Mouse (Mus musculus) hindbrain, embryonic 10.5 days (tissue): ENCODE data around the gene Lrrc26. TPM values are rescaled to one million over a fixed set of nuclear protein-coding genes. Genes with fewer than 3 reads are reported as not detected.

Experiments
- DNase-seq: peaks from one replicate; pipeline ENCODE4 v3.0.0-alpha.2; 2017; ENCODE audit warnings: low spot score
- H3K27ac ChIP-seq: fragments of 300-500 bp; sonication (generic); 2 replicates; pipeline ENCODE4 v1.5.1; 2016; ENCODE audit warnings: mild to moderate bottlenecking, moderate library complexity
- H3K27me3 ChIP-seq: fragments of 300-500 bp; sonication (generic); 2 replicates; pipeline ENCODE4 v1.6.1; 2016; ENCODE audit warnings: mild to moderate bottlenecking; ENCODE audit not compliant: poor library complexity, insufficient read depth, severe bottlenecking
- H3K36me3 ChIP-seq: fragments of 300-500 bp; sonication (generic); 2 replicates; pipeline ENCODE4 v1.6.1; 2016; ENCODE audit warnings: mild to moderate bottlenecking, moderate library complexity
- H3K4me1 ChIP-seq: fragments of 300-500 bp; sonication (generic); replicated peaks from 2 replicates; pipeline ENCODE4 v1.6.1; 2016; ENCODE audit warnings: mild to moderate bottlenecking
- H3K4me3 ChIP-seq: fragments of 300-500 bp; sonication (generic); 2 replicates; pipeline ENCODE4 v1.5.1; 2016; ENCODE audit warnings: mild to moderate bottlenecking, moderate library complexity
- H3K9me3 ChIP-seq: fragments of 300-500 bp; sonication (generic); 2 replicates; pipeline ENCODE4 v1.6.1; 2016; ENCODE audit warnings: mild to moderate bottlenecking, moderate library complexity
- WGBS: fragments of 180-500 bp; shearing (Covaris S2); methylation state at CpG from one replicate; pipeline ENCODE4 v1.1.7; 2016; 5-methylcytosine and 5-hydroxymethylcytosine counted together
- polyA plus RNA-seq: library from polyadenylated mRNA; unstranded; fragments of >200 nt; fragmentation: Nextera tagmentation; extraction: Ambion mirVana; gene quantifications from 2 replicates; pipeline ENCODE4 v1.2.1, GENCODE M21; 2016

Lrrc26 gene
- polyA plus RNA-seq, 1 experiment from 2014 or later: not detected

- no peak overlapping the region for H3K27ac ChIP-seq
- WGBS: 56% methylated on average over 2 of the region's 2 CpGs
- H3K36me3 ChIP-seq: no peaks in the 10 kb centered on the region
- peaks cover 43% of the 10 kb centered on the region for H3K4me1 ChIP-seq
- H3K4me3 ChIP-seq: no peak overlapping the region; the same call in 1 of the 2 replicates
- H3K9me3 ChIP-seq: no peaks in the 10 kb centered on the region
- H3K27me3 ChIP-seq: peaks cover 10% of the 10 kb centered on the region
- DNase-seq: no peak
Measured at GRCm38 (mm10) chr2:25258887-25259286, 30.8 kb upstream of the Lrrc26 start.

- no peak for DNase-seq
- peaks cover 52% of the 10 kb centered on the region for H3K4me1 ChIP-seq
- H3K27ac ChIP-seq: peak overlapping the region; percentile 84
- H3K27me3 ChIP-seq: peaks cover 26% of the 10 kb centered on the region
- WGBS: 50% methylated on average over 12 of the region's 12 CpGs
- no peaks in the 10 kb centered on the region for H3K9me3 ChIP-seq
- H3K4me3 ChIP-seq: peak overlapping the region; percentile 73
- H3K36me3 ChIP-seq: no peaks in the 10 kb centered on the region
Measured at GRCm38 (mm10) chr2:25261870-25262269, 27.8 kb upstream of the Lrrc26 start.

GRCm38 (mm10) chr2:25262291-25262767, 27.4 kb upstream of the Lrrc26 start, which contains the start of gene Tprn:
Gene Tprn, plus strand, starts transcription at chr2:25262618.
- Histone ChIP-seq H3K4me3 (peak within 1 kb of the TSS; percentile 73), H3K27me3 (peaks cover 26% of the 10 kb centered on the region), H3K9me3 (no peaks in the 10 kb centered on the region), H3K4me1 (peaks cover 57% of the 10 kb centered on the region), H3K27ac (peak within 1 kb of the TSS; percentile 84), H3K36me3 (no peaks in the 10 kb centered on the region)
- peak; percentile 91 for DNase-seq
- WGBS: under 1% methylated on average over 39 of the region's 39 CpGs

GRCm38 (mm10) chr2:25262795-25263622, 26.7 kb upstream of the Lrrc26 start:
- peak overlapping the region; percentile 74 for H3K27ac ChIP-seq
- under 1% methylated on average over 82 of the region's 82 CpGs for WGBS
- peaks cover 26% of the 10 kb centered on the region for H3K27me3 ChIP-seq
- peak; percentile 36 for DNase-seq
- H3K4me3 ChIP-seq: peak overlapping the region; percentile 73
- no peaks in the 10 kb centered on the region for H3K9me3 ChIP-seq
- peaks cover 60% of the 10 kb centered on the region for H3K4me1 ChIP-seq
- peaks cover 4% of the 10 kb centered on the region for H3K36me3 ChIP-seq

GRCm38 (mm10) chr2:25263623-25264285, 26.0 kb upstream of the Lrrc26 start:
- Histone ChIP-seq H3K9me3 (no peaks in the 10 kb centered on the region), H3K27me3 (peaks cover 26% of the 10 kb centered on the region), H3K27ac (0 out of 2 replicates have a peak overlapping the region, but pooled peaks have one; percentile 74), H3K36me3 (peaks cover 11% of the 10 kb centered on the region), H3K4me1 (peaks cover 60% of the 10 kb centered on the region), H3K4me3 (peak overlapping the region; percentile 73)
- 22% methylated on average over 12 of the region's 12 CpGs for WGBS
- no peak for DNase-seq

GRCm38 (mm10) chr2:25264286-25264660, 25.4 kb upstream of the Lrrc26 start:
- no peak overlapping the region for H3K27ac ChIP-seq
- peaks cover 60% of the 10 kb centered on the region for H3K4me1 ChIP-seq
- H3K9me3 ChIP-seq: no peaks in the 10 kb centered on the region
- peak overlapping the region; percentile 73; the same call in 1 of the 2 replicates for H3K4me3 ChIP-seq
- WGBS: 79% methylated on average over 5 of the region's 5 CpGs
- H3K36me3 ChIP-seq: peaks cover 16% of the 10 kb centered on the region
- H3K27me3 ChIP-seq: peaks cover 26% of the 10 kb centered on the region
- DNase-seq: no peak

- peaks cover 60% of the 10 kb centered on the region for H3K4me1 ChIP-seq
- H3K9me3 ChIP-seq: no peaks in the 10 kb centered on the region
- H3K36me3 ChIP-seq: peaks cover 22% of the 10 kb centered on the region
- peak overlapping the region; percentile 73; the same call in 1 of the 2 replicates for H3K4me3 ChIP-seq
- 78% methylated on average over 3 of the region's 3 CpGs for WGBS
- DNase-seq: no peak
- peaks cover 26% of the 10 kb centered on the region for H3K27me3 ChIP-seq
- no peak overlapping the region for H3K27ac ChIP-seq
Measured at GRCm38 (mm10) chr2:25264851-25265250, 24.9 kb upstream of the Lrrc26 start.

- Histone ChIP-seq H3K36me3 (peaks cover 34% of the 10 kb centered on the region), H3K4me3 (peak overlapping the region; percentile 18), H3K4me1 (peaks cover 67% of the 10 kb centered on the region), H3K27me3 (peaks cover 26% of the 10 kb centered on the region), H3K9me3 (no peaks in the 10 kb centered on the region), H3K27ac (no peak overlapping the region)
- 76% methylated on average over 6 of the region's 6 CpGs for WGBS
- DNase-seq: no peak
Measured at GRCm38 (mm10) chr2:25265897-25266656, 23.6 kb upstream of the Lrrc26 start.

GRCm38 (mm10) chr2:25266720-25267119, 23.0 kb upstream of the Lrrc26 start:
- H3K4me3 ChIP-seq: no peak overlapping the region
- no peak for DNase-seq
- 70% methylated on average over 2 of the region's 2 CpGs for WGBS

GRCm38 (mm10) chr2:25267241-25267640, 22.5 kb upstream of the Lrrc26 start:
- Histone ChIP-seq H3K36me3 (peaks cover 37% of the 10 kb centered on the region), H3K9me3 (no peaks in the 10 kb centered on the region), H3K4me1 (peaks cover 68% of the 10 kb centered on the region), H3K27ac (no peak overlapping the region), H3K4me3 (no peak overlapping the region), H3K27me3 (peaks cover 26% of the 10 kb centered on the region)
- DNase-seq: no peak

More at GRCm38 (mm10) chr2:25266720-25267119, 23.0 kb upstream of the Lrrc26 start:
- Histone ChIP-seq H3K9me3 (no peaks in the 10 kb centered on the region), H3K36me3 (peaks cover 37% of the 10 kb centered on the region), H3K27me3 (peaks cover 26% of the 10 kb centered on the region), H3K4me1 (peaks cover 71% of the 10 kb centered on the region), H3K27ac (no peak overlapping the region)

GRCm38 (mm10) chr2:25267746-25268309, 21.9 kb upstream of the Lrrc26 start:
- H3K4me1 ChIP-seq: peaks cover 65% of the 10 kb centered on the region
- 80% methylated on average over 4 of the region's 4 CpGs for WGBS

GRCm38 (mm10) chr2:25271827-25272511, 17.7 kb upstream of the Lrrc26 start, which contains the start of the genes Ssna1 and Anapc2:
Gene Ssna1, minus strand, starts transcription at chr2:25272438.
Gene Anapc2, plus strand, starts transcription at chr2:25272478.
- Histone ChIP-seq H3K9me3 (no peaks in the 10 kb centered on the region), H3K4me3 (peak within 1 kb of the TSS; percentile 91), H3K36me3 (peaks cover 74% of the 10 kb centered on the region), H3K27me3 (no peaks in the 10 kb centered on the region), H3K4me1 (peaks cover 41% of the 10 kb centered on the region), H3K27ac (peak within 1 kb of the TSS; percentile 91)
- under 1% methylated on average over 55 of the region's 55 CpGs for WGBS
- DNase-seq: peak; percentile 99

More at GRCm38 (mm10) chr2:25267746-25268309, 21.9 kb upstream of the Lrrc26 start:
- Histone ChIP-seq H3K27ac (no peak overlapping the region), H3K36me3 (peaks cover 37% of the 10 kb centered on the region), H3K9me3 (no peaks in the 10 kb centered on the region), H3K4me3 (no peak overlapping the region), H3K27me3 (peaks cover 26% of the 10 kb centered on the region)
- DNase-seq: no peak
